Mouse (Mus musculus) midbrain, embryonic 15.5 days (tissue): Measurements from ENCODE around the gene Atp6v1e1. TPM values are rescaled to one million over a fixed set of nuclear protein-coding genes. Genes with fewer than 3 reads are reported as not detected.

Experiments
- ATAC-seq: fragments of 200-750 bp; cut with Nextera tagmentation; replicated peaks from 2 replicates; pipeline ENCODE4 v1.8.0; 2017; ENCODE audit warnings: moderate TSS enrichment
- H3K27ac ChIP-seq: fragments of 300-500 bp; sonication (generic); 2 replicates; pipeline ENCODE4 v1.5.1; 2015; ENCODE audit warnings: mild to moderate bottlenecking, inconsistent platforms
- H3K27me3 ChIP-seq: fragments of 300-500 bp; sonication (generic); replicated peaks from 2 replicates; pipeline ENCODE4 v1.6.1; 2015; ENCODE audit warnings: inconsistent platforms
- H3K36me3 ChIP-seq: fragments of 300-500 bp; sonication (generic); replicated peaks from 2 replicates; pipeline ENCODE4 v1.6.1; 2015; ENCODE audit warnings: inconsistent platforms
- H3K4me1 ChIP-seq: fragments of 300-500 bp; sonication (generic); 2 replicates; pipeline ENCODE4 v1.6.1; 2015; ENCODE audit warnings: inconsistent platforms
- H3K4me2 ChIP-seq: fragments of 300-500 bp; sonication (generic); 2 replicates; pipeline ENCODE4 v1.6.1; 2015; ENCODE audit warnings: inconsistent platforms, mild to moderate bottlenecking, moderate library complexity
- H3K4me3 ChIP-seq: fragments of 300-500 bp; sonication (generic); 2 replicates; pipeline ENCODE4 v1.5.1; 2015; ENCODE audit warnings: mild to moderate bottlenecking, inconsistent platforms
- H3K9ac ChIP-seq: fragments of 300-500 bp; sonication (generic); 2 replicates; pipeline ENCODE4 v1.6.1; 2015; ENCODE audit warnings: mild to moderate bottlenecking, inconsistent platforms
- H3K9me3 ChIP-seq: fragments of 300-500 bp; sonication (generic); 2 replicates; pipeline ENCODE4 v1.6.1; 2016; ENCODE audit warnings: inconsistent platforms
- WGBS: fragments of 180-500 bp; shearing (Covaris S2); methylation state at CpG from one replicate; pipeline ENCODE4 v1.1.7; 2015; ENCODE audit warnings: mixed read lengths; 5-methylcytosine and 5-hydroxymethylcytosine counted together
- polyA plus RNA-seq: library from polyadenylated mRNA; unstranded; fragments of >200 nt; fragmentation: Nextera tagmentation; extraction: Ambion mirVana; gene quantifications from 2 replicates; pipeline ENCODE4 v1.2.1, GENCODE M21; 2015

Gene Atp6v1e1
- polyA plus RNA-seq, 1 experiment from 2014 or later = 264 TPM

DNA sequence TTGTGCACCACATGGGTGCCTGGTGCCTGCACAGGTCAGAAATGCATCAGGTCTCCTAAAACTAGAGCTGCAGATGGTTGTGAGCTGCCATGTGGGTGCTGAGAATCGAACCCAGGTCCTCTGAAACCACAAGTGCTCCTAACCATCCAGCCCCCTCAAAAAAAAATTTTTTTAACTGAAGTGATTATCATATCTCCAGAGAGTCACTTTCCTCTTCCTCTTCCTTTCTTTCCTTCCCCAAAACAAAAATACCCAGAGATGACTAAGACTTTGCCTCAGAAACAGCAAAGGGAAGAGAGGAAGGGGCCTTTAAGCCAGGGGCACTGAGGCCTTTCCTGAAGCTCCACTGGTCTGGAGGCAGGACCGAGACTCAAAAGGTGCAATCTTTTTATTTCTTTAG is 39.6 kb downstream of the Atp6v1e1 start:
- H3K36me3 ChIP-seq = no peaks in the 10 kb centered on the region
- H3K4me2 ChIP-seq = no peak overlapping the region
- WGBS = 88% methylated on average over 2 of the region's 2 CpGs
- no peak overlapping the region for H3K9ac ChIP-seq
- H3K4me3 ChIP-seq = no peak overlapping the region
- no peak for ATAC-seq
- no peaks in the 10 kb centered on the region; the same call in 1 of the 2 replicates for H3K4me1 ChIP-seq
- no peak overlapping the region for H3K27ac ChIP-seq
- H3K27me3 ChIP-seq = no peaks in the 10 kb centered on the region
- no peaks in the 10 kb centered on the region for H3K9me3 ChIP-seq

DNA sequence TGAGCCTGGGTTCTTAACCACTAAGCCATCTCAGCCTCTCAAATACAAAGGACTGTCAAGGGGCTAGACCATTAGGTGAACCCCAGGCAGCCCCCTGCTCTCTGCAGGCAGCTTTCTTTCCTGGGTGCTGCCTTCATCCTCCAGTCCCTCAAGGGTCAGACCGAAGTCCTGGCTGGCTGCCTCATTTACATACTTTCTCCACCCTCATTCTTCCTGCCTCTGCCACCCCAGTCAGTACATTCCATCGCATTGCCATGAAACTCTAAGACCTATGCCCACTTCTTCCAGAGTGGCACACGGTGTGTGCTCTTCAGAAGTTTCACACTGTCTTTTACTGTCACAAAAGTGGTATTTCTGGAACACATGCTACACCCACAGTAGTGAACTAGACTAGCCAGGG is 44.4 kb downstream of the Atp6v1e1 start:
- H3K4me2 ChIP-seq = no peak overlapping the region
- WGBS = 69% methylated on average over 3 of the region's 3 CpGs
- H3K27me3 ChIP-seq = no peaks in the 10 kb centered on the region
- H3K4me3 ChIP-seq = no peak overlapping the region
- no peak overlapping the region for H3K27ac ChIP-seq
- no peaks in the 10 kb centered on the region for H3K9me3 ChIP-seq
- peaks cover 10% of the 10 kb centered on the region for H3K4me1 ChIP-seq
- ATAC-seq = no peak
- H3K9ac ChIP-seq = no peak overlapping the region
- no peaks in the 10 kb centered on the region for H3K36me3 ChIP-seq

DNA sequence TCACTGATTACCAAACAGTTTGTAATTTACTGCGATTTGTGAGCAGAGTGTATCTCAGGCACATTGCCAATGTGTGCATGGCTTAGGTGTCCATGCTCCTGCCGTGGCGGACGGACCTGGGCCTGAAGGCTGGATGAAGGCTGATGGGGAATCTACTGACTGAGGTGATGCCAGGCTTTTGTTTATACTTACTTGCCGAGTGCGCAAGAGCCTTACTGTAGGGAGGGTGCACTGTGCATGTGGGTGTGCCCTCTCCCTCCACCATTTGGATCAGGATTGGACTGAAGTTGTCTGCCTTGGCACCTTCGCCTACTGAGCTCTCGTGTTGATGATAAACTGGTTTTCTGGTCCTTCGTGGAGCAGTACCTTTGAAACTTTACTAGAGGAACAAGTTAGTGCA is 45.1 kb downstream of the Atp6v1e1 start:
- Histone ChIP-seq H3K27ac (no peak overlapping the region), H3K27me3 (no peaks in the 10 kb centered on the region), H3K4me3 (no peak overlapping the region), H3K9me3 (no peaks in the 10 kb centered on the region), H3K4me2 (no peak overlapping the region), H3K4me1 (peaks cover 14% of the 10 kb centered on the region), H3K36me3 (no peaks in the 10 kb centered on the region), H3K9ac (no peak overlapping the region)
- no peak for ATAC-seq
- 88% methylated on average over 9 of the region's 9 CpGs for WGBS

DNA sequence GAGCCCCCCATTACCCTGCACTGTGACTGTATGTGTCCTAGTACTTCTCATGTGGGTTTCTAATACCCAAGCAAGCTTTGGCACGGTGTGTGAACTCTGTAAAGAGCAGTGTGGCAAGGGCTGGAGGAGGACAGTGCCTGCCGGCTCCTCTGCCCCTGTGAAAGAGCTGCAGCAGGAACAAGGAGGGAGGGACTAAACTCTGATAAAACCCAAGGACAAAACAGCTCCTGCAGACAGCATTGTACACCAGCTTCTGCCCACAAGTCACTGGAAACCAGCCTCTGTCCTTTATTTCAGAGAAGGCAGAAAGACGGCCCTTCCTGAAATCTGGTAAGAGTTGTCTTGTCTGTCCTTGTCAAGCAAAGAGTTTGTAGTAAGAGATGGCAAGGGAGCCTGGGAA is 46.3 kb downstream of the Atp6v1e1 start:
- Histone ChIP-seq H3K4me1 (peaks cover 14% of the 10 kb centered on the region), H3K36me3 (no peaks in the 10 kb centered on the region), H3K9me3 (no peaks in the 10 kb centered on the region), H3K27me3 (no peaks in the 10 kb centered on the region), H3K9ac (no peak overlapping the region), H3K4me2 (no peak overlapping the region), H3K27ac (no peak overlapping the region), H3K4me3 (no peak overlapping the region)
- no peak for ATAC-seq
- 75% methylated on average over 3 of the region's 3 CpGs for WGBS

DNA sequence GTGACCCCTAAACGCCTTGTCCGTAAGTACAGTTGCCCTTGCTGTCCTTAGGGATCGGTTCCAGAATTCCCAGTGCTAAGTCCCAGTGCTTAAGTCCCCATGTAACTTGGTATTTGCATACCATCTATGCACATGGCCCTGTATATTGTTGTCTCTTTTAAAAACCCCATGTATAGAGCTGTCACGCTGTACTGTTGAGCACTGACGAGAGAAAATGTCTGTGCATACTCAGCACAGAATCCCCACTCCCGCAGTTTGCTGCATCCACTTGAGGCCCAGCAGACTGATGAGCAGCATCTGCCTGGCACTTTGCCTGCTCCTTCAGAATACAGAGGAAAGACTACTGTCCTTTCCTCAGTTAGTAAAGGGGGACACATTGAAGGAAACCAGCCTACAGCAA is 48.8 kb downstream of the Atp6v1e1 start:
- Histone ChIP-seq H3K27ac (peak overlapping the region; percentile 61), H3K4me2 (no peak overlapping the region), H3K4me3 (no peak overlapping the region), H3K4me1 (peaks cover 14% of the 10 kb centered on the region), H3K9ac (no peak overlapping the region), H3K36me3 (no peaks in the 10 kb centered on the region), H3K27me3 (no peaks in the 10 kb centered on the region), H3K9me3 (no peaks in the 10 kb centered on the region)
- 0 out of 2 replicates have a peak, but pooled peaks have one; percentile 40 for ATAC-seq
- 42% methylated on average over 6 of the region's 6 CpGs for WGBS

- Histone ChIP-seq H3K4me1 (peaks cover 14% of the 10 kb centered on the region), H3K4me3 (no peak within 1 kb of the TSS), H3K27me3 (no peaks in the 10 kb centered on the region), H3K9me3 (no peaks in the 10 kb centered on the region), H3K36me3 (no peaks in the 10 kb centered on the region), H3K27ac (peak within 1 kb of the TSS; percentile 61), H3K9ac (no peak within 1 kb of the TSS), H3K4me2 (no peak within 1 kb of the TSS)
- 14% methylated on average over 5 of the region's 5 CpGs for WGBS
- ATAC-seq = peak; percentile 79
These were observed 49.4 kb downstream of the Atp6v1e1 start, which contains the start of gene Slc25a18 for GRCm38 (mm10) chr6:120773149-120773628. Gene Slc25a18, plus strand, starts transcription at chr6:120773578.

- peaks cover 14% of the 10 kb centered on the region for H3K4me1 ChIP-seq
- no peaks in the 10 kb centered on the region for H3K27me3 ChIP-seq
- H3K9ac ChIP-seq = no peak overlapping the region
- H3K4me2 ChIP-seq = no peak overlapping the region
- no peaks in the 10 kb centered on the region for H3K36me3 ChIP-seq
- H3K9me3 ChIP-seq = no peaks in the 10 kb centered on the region
- ATAC-seq = no peak
- no peak overlapping the region for H3K27ac ChIP-seq
- H3K4me3 ChIP-seq = no peak overlapping the region
These were observed 50.6 kb downstream of the Atp6v1e1 start for GRCm38 (mm10) chr6:120772025-120772424.

- no peak overlapping the region for H3K4me3 ChIP-seq
- ATAC-seq = no peak
- H3K27ac ChIP-seq = no peak overlapping the region
- H3K27me3 ChIP-seq = no peaks in the 10 kb centered on the region
- no peaks in the 10 kb centered on the region for H3K36me3 ChIP-seq
- H3K9me3 ChIP-seq = no peaks in the 10 kb centered on the region
- H3K4me2 ChIP-seq = no peak overlapping the region
- 83% methylated on average over 1 of the region's 1 CpGs for WGBS
- H3K4me1 ChIP-seq = peaks cover 14% of the 10 kb centered on the region
- no peak overlapping the region for H3K9ac ChIP-seq
These were observed 51.2 kb downstream of the Atp6v1e1 start for GRCm38 (mm10) chr6:120771366-120771765.

- Histone ChIP-seq H3K27me3 (no peaks in the 10 kb centered on the region), H3K4me3 (no peak overlapping the region), H3K36me3 (no peaks in the 10 kb centered on the region), H3K27ac (no peak overlapping the region), H3K4me2 (no peak overlapping the region), H3K9ac (no peak overlapping the region), H3K9me3 (no peaks in the 10 kb centered on the region), H3K4me1 (peaks cover 14% of the 10 kb centered on the region)
- no peak for ATAC-seq
- 97% methylated on average over 1 of the region's 1 CpGs for WGBS
These were observed 52.6 kb downstream of the Atp6v1e1 start for GRCm38 (mm10) chr6:120769972-120770371.

- no peak for ATAC-seq
- no peaks in the 10 kb centered on the region for H3K4me1 ChIP-seq
- no peak overlapping the region for H3K27ac ChIP-seq
- H3K36me3 ChIP-seq = peaks cover 15% of the 10 kb centered on the region
- no peaks in the 10 kb centered on the region for H3K27me3 ChIP-seq
- H3K9ac ChIP-seq = no peak overlapping the region
- no peak overlapping the region for H3K4me3 ChIP-seq
- WGBS = 93% methylated on average over 2 of the region's 2 CpGs
- H3K9me3 ChIP-seq = no peaks in the 10 kb centered on the region
- H3K4me2 ChIP-seq = no peak overlapping the region
These were observed 61.4 kb downstream of the Atp6v1e1 start for GRCm38 (mm10) chr6:120761151-120761550.

DNA sequence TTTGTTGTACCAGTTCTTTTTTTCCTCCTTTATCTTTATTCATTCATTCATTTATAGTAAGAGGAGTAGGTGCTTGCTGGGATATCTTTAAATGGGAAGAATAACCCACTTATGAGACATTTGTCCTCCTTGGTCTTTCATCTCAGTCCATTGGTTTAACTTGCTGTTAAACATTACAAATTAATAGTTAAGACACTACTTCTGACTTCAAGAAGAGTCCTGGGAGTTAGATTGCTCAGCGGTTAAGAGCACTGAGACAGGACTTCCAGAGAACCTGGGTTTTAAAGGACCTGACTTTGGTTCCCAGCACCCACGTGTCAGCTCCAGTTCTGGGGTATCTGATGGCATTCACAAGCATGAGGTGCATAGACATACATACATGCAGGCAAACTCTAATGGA is 76.2 kb downstream of the Atp6v1e1 start:
- 95% methylated on average over 2 of the region's 2 CpGs for WGBS
- H3K9me3 ChIP-seq = no peaks in the 10 kb centered on the region
- ATAC-seq = no peak

More for the DNA sequence above, 76.2 kb downstream of the Atp6v1e1 start:
- H3K4me1 ChIP-seq = no peaks in the 10 kb centered on the region
- H3K4me3 ChIP-seq = no peak overlapping the region
- H3K27me3 ChIP-seq = no peaks in the 10 kb centered on the region
- no peak overlapping the region for H3K9ac ChIP-seq
- H3K4me2 ChIP-seq = no peak overlapping the region
- no peaks in the 10 kb centered on the region for H3K36me3 ChIP-seq
- no peak overlapping the region for H3K27ac ChIP-seq
